Mouse (Mus musculus) heart, adult 2 months (tissue): Measurements from ENCODE around the gene Gsk3b.

Experiments
- CTCF ChIP-seq: fragments of 200-600 bp; IDR thresholded peaks from 2 replicates; pipeline ENCODE4 v1.8.1; 2022; ENCODE audit warnings: antibody characterized with exemption, mild to moderate bottlenecking, moderate library complexity
- POLR2A ChIP-seq: fragments of 200-500 bp; IDR thresholded peaks from 2 replicates; pipeline ENCODE4 v1.6.1; 2011; ENCODE audit warnings: mild to moderate bottlenecking, low read depth, low read length, control low read depth; ENCODE audit not compliant: insufficient read depth

DNA sequence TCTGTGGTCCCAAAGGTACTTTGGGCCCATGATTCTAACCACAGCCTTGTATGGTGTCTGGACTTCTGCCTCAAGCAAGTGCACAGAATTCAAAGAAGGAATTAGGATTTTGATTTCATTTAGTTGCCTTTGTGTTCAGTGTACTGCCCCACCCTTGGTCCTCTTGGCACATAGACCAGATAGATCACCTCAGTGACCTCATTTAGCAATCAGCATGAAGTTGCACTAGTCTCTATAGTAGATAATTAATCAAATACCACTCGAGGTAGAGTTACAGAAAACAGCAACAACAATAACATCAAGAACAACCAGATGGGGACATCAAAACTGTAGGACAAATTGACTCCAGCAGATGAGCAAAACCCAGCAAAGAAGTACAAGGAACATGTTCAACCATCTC lies 8.6 kb upstream of the Gsk3b start:
- TF ChIP-seq CTCF: no peak
- TF ChIP-seq POLR2A: no peak
